Mouse (Mus musculus) left cerebral cortex, postnatal 36 days (tissue): ENCODE results near the gene Tfap4. TPM values are rescaled to one million over a fixed set of nuclear protein-coding genes. Genes with fewer than 3 reads are reported as not detected.
"Not testable (repeated sequence)": the region's sequence is repeated elsewhere in the genome, so short reads cannot be mapped to it uniquely, and the experiment has no call there.

Experiments used
- DNase-seq, 2 experiments: peaks; one replicate each; pipeline ENCODE4 v3.0.0; 2021 to 2022; ENCODE audit warnings: low spot score in 2 of 2, mixed read lengths in 1 of 2
- intact Hi-C: fragments of 180-260 bp; cut with DNase I; formaldehyde crosslinking; loops from one replicate; pipeline ENCODE4 v1.15.1; 2025
- total RNA-seq, 2 experiments: library from RNA; stranded (reverse); gene quantifications; 2 replicates each; pipeline ENCODE4 v1.2.3; 2021

Tfap4 gene
- total RNA-seq, 2 experiments from 2014 or later, result 3.3 TPM

GRCm38 (mm10) chr16:4593971-4594813 is 34.5 kb upstream of the Tfap4 start, which contains the start of gene Glis2:
Gene Glis2 (plus strand): TSS chr16:4594713.
- intact Hi-C loops, result no loop called here
- peak in 1 of 2 experiments; percentile 60 for DNase-seq

DNA sequence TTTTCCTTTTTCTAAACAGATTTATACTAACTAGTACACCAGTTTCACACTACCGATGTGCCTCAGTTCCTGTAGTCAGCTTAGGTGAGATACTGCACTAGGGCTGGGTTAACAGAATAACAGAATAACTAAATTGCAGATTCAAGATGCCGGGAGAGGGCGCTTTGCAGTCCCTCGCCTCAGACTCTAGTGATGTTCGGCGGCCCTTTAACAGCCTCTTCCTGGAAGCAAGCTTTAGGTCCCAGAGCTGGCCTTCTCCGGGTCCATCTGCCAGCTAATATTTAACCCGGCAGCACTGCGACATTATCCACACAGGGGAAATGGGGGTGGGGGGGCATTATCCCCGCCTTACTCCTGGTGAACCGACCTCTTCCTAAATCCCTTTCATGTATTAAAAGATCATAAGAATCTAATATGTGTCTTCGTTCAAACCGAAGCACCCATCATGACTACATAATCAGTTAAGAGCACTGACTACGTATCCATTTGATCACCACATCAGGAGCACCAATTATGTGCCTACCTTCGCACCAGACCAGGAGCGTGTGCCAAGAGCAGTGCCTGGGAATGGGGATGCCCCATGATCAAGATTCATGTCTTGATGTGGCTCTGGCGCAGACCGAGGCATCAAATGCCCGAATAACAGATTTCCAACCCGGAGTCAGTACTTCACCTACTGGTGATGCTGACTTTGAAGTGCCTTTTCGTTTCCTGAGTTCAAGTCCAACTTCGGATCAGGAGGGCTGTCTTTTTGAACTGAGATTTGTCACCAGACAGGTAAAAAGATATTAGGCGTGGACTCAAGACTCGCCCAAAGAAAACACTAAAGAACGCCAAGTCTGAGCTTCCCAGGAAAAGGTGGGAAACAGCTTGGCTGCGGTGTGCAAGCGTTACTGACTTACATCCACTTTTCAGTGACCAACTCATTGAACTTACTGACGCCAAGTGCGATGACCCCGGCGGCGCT is 33.5 kb upstream of the Tfap4 start:
- no peak for DNase-seq
- intact Hi-C loops, result no loop called here

- intact Hi-C loops, result no loop called here
- no peak for DNase-seq
Measured at GRCm38 (mm10) chr16:4590236-4590635, 30.6 kb upstream of the Tfap4 start.

DNA sequence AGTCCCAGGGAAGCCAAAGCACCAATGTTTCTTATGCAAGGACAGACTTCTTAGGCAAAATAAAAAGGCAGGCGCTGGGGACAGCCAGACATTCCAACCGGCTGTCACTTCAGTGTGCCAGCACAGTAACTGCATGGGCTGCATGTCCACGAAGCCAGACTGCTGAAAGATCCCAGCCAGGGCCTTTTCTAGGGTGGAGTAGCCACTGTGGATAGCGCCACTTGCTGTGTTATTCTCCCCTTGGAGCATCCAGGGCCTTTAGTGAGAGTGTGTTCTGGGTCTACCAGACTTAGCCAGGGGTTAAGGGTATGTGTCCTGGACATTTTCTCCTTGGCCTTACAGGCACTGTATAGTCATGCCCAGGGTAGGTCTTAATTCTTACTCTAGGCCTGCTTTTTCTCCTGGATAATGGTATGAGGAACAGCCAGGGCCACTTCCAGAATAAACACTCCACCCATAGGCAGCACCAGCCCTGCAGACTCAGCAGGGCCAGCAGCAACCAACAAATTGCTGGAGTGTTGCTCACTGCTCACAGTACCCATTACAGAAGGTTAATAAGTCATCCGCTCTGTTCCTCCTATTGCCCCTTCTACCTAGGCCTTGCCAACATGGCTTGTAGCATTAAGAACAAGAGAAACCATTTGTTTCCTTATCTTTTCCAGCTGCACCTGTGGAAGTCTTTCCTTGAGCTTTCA is 28.0 kb upstream of the Tfap4 start:
- no peak for DNase-seq
- intact Hi-C loops, result no loop called here

DNA sequence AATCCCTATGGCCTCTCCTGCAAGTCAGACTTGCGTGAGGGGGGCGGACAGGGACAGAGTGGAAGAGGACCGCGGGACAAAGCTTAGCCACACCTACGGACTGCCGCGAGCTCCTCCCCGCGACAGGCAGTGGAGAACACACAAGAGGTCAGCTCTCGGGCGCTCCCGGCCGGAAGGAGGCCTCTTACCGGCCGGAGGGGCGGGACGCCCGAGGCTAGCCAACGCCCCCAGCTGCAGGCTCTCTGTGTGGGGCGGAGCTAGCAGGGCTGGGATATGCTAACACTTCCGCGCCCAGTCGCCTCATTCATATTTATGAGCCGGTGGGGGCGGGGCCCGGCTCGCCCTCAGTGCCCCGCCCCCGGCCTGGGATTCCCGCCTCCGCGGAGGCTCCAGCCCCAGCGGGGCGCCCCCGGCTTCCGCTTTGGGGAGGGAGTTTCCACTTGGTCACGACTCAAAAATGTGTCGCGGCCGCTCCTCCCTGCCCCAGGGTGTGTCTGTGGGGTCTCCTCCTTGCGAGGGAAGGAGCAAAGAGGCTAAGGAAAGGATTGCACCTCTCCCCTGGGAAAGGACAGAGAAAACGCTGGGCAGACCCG is 27.0 kb upstream of the Tfap4 start:
- peak; percentile 87 for DNase-seq
- intact Hi-C loops, result no loop called here

GRCm38 (mm10) chr16:4585642-4586530 is 26.2 kb upstream of the Tfap4 start:
- intact Hi-C loops, result no loop called here
- no peak for DNase-seq

- no peak for DNase-seq
- intact Hi-C loops, result no loop called here
Measured at GRCm38 (mm10) chr16:4584438-4584837, 24.8 kb upstream of the Tfap4 start.

DNA sequence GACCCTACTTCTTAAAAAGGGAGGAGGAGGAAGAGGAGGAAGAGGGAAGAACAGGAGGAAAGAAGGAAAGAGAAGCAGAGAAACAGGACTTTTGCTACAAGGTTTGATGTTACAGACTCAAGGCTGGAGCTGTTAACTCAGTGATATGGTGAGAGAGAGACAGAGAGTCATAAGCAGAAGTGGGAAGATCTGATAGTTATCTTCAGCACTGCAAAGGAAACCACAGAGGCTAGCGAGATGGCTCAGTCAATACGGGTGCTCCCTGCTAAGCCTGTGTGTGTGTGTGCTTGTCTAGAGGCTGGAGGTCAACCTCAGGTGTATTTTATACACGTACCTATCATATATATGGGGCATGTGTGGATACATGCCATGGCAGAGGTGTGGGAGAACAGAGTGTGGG is 24.2 kb upstream of the Tfap4 start:
- intact Hi-C loops, result no loop called here
- DNase-seq, result no peak

DNA sequence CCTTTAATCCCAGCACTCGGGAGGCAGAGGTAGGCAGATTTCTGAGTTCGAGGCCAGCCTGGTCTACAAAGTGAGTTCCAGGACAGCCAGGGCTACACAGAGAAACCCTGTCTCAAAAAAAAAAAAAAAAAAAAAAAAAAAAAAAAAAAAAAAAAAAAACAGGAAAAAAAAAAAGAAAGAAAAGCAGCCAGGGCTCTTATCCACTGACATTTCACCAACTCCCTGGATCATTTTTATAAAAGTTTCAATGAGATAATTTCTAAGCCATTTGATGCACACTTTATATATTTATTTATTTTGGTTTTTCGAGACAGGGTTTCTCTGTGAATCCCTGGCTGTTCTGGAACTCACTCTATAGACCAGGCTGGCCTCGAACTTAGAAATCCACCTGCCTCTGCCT is 21.5 kb upstream of the Tfap4 start:
- intact Hi-C loops, DNase-seq: not testable (repeated sequence)

DNA sequence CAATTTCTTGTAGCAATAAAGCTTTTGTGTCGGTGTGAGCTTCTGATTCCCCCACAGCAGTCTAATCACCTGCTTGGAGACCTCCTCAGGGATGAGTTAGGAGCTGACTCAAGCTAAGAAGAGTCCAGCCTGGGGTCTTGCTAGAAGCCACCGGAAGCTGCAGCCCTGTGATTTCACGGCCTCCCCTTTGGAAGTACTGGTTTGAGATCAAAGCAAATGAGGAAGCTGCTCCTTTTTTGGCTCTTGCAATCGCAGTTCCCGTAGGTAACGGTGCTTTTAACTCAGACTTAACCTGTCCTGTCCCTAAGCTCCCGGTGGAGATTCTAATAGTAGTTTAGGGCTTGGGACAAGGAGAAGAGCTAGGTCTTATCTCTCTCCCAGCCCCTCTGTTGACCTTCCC is 19.0 kb upstream of the Tfap4 start:
- intact Hi-C loops, result no loop called here

GRCm38 (mm10) chr16:4576873-4577272 is 17.2 kb upstream of the Tfap4 start:
- intact Hi-C loops, result no loop called here
- DNase-seq, result no peak

More for the DNA sequence above, 19.0 kb upstream of the Tfap4 start:
- DNase-seq, result no peak

GRCm38 (mm10) chr16:4576038-4576437 is 16.4 kb upstream of the Tfap4 start:
- intact Hi-C loops, result no loop called here
- no peak for DNase-seq

DNA sequence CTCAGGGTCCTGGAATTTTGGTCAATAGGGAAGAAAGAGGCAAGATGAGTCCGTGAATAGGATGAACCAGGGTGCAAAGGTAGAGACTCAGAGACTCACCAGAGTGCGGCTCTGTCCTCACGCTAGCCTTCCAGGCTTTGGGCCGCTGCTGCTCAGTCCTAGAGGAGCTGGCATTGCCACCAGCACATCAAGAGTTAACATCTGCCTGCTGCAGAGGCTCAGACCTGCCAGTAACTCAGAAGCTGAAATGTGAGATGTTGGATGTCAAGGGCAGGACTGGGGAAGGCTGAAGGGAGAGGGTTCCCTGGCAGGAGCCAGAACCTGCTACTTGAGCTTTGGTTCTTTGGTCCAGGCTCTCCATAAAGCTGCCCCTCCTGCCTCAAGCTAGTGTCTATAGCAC is 11.1 kb upstream of the Tfap4 start:
- no peak for DNase-seq
- intact Hi-C loops, result no loop called here

- DNase-seq, result peak; percentile 36 to 64
Measured at GRCm38 (mm10) chr16:4567912-4568311, 8.3 kb upstream of the Tfap4 start.

GRCm38 (mm10) chr16:4560145-4560952 is 695 bp upstream of the Tfap4 start:
- intact Hi-C loops, result no loop called here
- peak; percentile 32 to 50 for DNase-seq

More at GRCm38 (mm10) chr16:4567912-4568311, 8.3 kb upstream of the Tfap4 start:
- intact Hi-C loops, result loop anchor here (1.0 kb wide), 1 partner anchor 39 kb away; no protein-coding TSS in a partner anchor

DNA sequence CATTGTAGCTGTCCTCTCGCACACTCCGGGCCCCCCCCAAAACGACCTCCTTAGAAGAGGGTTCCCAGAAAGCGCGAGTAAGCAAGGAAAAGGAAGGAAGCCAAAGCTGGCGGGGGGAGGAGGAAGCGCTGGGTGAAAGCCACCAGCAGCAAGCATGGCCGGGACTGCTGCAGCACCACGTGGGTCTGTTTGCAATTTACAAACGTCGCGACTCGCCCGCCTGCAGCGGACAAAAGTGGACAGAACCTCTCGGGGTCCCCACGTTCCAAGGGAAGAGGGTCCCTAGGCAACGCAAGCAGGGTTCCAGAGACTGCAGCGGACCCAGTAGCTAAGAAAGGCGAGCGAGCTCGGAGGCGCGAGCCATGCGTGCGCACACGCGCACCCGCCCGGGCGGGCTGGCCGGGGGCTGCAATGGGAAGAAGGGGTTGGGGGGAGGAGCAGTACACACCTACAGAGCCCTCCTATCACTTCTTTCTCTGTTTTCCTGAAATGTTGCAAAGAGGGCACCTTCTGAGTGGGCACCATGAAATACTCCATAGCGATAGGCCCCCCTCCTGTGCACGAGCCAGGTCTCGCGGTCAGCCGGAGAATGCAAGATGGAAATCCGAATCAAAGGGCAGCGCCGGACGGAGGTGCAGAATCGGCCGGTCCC is 548 bp downstream of the Tfap4 start:
- peak; percentile 75 to 77 for DNase-seq
- intact Hi-C loops, result loop anchor here (5.0 kb wide), 1 partner anchor 108 kb away; no protein-coding TSS in a partner anchor
